Mouse (Mus musculus): ENCODE data around the gene Ddx20.
"Not testable (repeated sequence)": the region's sequence is repeated elsewhere in the genome, so short reads cannot be mapped to it uniquely, and the experiment has no call there.

The Ddx20 gene

DNA sequence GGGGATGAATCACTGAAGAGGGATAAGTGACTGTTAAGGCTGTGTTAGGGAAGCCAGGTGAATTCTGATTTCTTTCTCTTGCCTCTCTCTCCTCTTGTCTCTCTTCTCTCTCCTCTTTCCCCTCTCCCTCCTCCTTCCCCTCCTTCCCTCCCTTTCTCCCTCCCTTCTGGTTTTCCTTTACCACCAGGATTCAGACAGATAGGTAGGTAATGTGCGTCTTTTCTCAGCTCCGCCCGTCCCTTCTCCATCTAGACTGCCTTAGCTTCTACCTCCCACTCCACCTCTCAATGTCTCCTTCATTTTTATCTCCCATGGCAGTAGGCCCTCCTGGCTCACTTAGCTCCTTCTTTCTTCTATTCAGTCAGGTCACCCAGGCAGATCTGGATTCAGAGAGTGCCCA, 18.2 kb upstream of the Ddx20 start:
- DNase-seq (ENCODE audit: low spot score in 2 of 2) = no peak

DNA sequence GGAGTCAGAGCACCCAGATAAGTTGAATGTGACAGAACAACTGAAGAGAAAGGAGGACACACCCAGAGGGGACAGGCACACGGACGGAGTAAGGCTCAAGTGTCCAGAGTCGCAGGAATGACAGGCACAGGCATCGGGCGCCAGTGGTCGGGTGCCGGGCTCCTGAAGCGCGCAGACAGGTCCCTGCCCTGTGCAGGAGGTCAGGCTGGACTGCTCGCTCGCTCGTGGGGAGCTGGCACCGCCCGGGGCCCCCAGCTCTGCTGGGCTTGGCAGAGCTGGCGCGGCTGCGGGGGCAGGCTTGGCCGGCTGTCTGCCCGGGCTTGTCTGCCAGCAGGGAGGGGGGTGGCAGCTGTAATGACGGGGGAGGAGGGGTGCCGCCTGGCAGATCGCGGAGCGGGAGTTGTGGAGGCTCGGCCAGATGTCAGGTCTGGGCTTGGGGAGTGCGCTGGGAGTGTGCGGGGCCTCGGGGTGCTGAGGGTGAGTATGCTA, 17.7 kb upstream of the Ddx20 start:
- peak; percentile 61 to 73 for DNase-seq (ENCODE audit: low spot score in 2 of 2)

DNA sequence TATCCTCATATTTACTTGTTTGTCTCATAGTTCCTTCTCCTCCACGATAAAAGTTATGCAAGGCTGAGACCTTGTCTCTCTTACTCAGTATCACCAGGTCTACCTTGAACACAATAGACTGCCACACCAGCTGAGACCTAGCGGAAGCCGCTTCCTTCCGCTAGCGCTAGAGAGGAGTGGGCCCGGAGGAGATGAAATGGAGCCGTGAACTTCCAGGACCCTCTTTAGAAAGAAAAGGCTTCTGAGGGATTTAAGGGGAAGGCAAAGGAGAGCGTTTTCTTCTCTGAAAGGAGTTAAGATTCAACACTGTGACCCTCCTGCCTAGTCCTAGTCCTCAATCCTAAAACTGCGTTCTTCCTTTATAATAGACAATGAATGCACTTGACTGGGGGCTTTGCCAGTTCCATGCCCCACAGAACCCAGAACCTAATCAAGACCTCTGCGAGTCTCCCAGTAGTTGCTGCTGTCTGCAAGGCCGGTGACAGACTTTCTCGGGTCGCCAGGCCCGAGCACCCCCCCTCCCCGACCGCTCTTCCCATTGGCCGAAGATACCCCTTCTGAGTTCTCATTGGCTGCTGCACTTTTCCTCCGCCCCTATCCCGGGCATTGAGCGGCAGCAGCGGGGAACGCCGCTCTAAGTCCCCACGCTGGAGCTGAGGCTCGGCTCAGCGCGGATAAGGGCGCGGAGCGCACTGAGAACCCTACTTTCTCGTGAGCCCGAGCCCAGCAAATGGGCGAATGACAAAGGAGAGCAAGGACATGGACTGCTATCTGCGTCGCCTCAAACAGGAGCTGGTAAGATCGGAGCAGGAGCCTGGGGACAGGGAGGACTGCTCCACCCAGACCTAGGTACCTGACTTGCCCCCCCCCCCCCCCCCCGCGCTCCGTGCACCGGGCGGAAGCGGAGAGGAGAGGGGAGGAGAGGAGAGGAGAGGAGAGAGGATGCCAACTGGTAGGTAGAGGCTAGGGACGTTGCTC, 16.9 kb upstream of the Ddx20 start, which contains the start of gene Inka2:
Inka2 (plus strand) TSS at position 569 of the 978 bp plus-strand sequence.
- peak; percentile 60 to 70 for DNase-seq (ENCODE audit: low spot score in 2 of 2)

DNA sequence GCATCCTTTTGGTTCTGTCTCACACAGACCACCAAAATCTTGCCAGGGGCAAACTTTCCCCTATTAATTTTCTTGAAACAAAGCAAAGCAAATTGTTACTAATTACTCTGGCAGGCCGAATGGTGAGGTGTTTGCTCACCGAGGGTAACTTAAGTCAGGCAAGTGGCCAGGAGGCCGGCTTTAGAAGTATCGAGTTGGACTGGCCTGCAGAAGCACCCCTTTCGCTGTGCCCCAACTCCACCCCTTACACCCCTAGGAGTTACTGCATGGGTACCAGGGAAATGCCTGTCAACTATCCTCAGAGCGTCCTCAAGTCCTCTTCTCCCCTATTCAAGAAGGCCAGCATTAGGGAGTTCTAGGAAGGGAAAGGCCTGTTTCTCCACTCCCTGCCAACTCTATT, 16.2 kb upstream of the Ddx20 start:
- DNase-seq (ENCODE audit: low spot score in 2 of 2) = no peak

DNA sequence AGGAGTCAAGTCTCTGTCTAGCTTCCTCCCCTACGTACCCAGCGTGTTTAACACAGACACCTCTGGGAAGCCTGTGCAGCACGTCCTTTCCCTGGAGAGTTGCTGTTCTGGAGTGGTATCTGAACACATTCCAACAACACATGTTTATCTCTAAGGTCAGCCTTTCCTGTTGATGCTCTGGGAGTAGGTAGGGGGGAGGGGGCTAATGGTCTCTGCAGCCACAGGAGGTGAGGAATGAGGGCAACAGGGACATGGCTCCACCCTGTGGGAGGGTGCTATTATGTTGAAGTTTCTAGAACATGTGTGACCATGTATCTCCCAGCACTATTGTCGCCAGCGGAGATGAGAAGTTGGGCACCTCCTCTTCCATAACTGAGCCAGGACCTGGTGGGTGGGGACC, 14.0 kb upstream of the Ddx20 start:
- DNase-seq (ENCODE audit: low spot score in 2 of 2) = no peak

DNA sequence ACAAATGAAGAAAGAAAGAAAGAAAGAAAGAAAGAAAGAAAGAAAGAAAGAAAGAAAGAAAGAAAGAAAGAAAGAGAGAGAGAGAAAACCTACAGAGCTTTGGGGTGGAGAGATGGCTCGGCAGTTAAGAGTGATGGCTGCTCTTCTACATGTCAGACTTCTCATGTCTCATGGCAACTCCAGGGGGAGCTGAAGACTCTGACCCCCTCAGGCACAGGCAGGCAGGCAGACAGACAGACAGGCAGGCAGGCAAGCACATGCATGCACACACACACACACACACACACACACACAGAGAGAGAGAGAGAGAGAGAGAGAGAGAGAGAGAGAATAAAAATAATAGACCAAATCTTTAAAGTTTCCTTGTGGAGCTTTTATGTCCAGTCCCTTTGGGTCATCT, 13.4 kb upstream of the Ddx20 start:
- not testable (repeated sequence) for DNase-seq (ENCODE audit: low spot score in 2 of 2)

DNA sequence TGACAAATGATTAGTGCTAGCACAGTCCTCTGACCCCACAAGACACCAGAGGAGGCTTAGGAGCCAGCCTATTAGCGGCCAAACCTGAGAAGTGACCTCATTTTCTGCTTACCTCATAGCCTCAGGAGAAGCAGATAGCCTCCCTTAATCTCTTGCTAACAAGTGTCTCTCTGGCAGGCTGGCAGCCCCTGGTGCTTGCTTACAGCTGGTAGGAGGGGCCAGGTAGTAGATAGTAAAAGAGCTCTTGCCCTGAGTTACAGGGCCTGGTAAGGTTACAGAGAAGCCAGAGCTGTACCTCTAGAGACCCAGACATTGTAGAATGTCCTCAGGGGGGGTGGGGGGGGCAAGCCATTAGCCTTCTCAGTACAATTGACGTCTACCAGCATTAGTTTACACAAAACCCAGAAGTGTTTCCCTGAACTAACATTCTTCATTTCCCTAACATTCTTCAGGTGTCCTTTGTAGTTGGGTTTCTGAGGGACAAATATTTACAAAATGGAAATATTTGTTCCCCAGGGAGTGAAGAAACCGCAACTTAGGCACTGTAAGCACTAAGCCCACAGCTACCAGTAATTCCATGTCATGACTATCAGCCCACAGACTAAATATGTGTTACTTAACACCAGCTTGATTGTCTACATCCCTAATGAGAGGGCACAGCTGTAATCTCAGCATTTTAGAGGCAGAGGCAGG, 12.0 kb upstream of the Ddx20 start:
- no peak for DNase-seq (ENCODE audit: low spot score in 2 of 2)

DNA sequence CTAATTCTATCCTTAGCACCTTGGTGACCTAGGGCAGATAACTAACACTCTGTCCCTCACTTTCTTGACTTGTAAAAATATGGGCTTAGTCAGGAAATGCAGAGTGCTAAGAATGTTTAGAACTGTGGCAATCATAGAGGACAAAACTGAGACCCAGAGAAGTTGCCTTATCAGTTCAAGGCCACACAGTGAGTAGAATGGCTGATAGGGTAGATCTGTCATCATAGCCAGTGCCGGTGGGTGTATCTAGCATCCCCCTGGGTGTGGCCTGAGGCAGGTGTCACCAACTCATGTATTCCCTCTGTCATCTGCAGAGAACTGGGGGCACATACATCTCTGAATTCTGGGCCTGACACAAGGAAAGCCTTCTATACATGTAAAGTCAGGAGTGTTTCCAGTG, 10.9 kb upstream of the Ddx20 start:
- no peak for DNase-seq (ENCODE audit: low spot score in 2 of 2)

DNA sequence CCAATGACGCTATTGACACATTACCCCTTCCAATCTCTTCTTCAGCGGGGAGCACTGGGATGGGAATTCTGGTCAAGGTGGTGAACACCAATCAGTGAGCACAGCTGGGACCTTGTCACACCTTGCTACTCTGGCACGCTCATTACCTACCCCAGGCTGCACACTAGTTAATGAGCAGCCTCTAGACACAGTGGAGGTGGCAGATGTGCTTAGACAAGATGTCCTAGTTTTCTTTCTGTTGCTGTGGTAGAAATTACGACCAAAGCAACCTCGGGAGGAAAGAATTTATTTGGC, 9.7 kb upstream of the Ddx20 start:
- no peak for DNase-seq (ENCODE audit: low spot score in 2 of 2)

DNA sequence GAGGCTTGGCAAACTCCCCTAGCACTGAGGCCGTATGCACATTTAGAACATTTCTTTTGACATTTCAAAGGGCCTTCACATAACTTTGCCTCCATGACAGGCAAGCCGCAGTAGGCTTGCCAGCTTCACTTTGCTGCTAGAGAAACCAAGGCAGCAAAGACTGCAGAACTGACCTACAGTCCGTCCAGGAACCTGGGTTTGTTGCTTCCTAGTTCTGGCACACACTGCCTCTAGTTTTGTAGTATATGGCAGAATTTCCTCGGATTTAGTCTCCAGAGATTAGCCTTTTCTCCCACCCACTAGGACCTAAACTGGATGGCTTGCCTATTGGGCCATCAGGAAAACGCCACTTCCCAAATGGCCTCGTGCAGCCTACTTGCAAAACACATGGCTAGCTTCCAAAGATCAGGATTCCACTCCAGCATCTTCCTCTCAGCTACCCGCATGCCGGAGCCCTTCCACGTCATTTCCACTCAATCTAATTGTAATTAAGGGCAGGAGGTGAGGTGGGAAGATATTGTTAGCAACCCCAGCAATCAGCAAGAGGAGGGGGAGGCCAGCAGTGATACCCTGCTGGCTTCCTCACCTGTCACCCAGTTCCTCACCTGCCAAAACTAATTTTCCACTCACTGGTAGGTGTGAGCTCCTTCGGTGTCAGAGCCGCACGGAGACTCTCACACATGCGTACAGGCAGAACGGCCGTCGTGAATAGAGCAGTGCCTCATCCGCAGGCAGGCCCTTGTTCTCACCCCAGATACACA, 9.2 kb upstream of the Ddx20 start:
- DNase-seq (ENCODE audit: low spot score in 2 of 2) = no peak

DNA sequence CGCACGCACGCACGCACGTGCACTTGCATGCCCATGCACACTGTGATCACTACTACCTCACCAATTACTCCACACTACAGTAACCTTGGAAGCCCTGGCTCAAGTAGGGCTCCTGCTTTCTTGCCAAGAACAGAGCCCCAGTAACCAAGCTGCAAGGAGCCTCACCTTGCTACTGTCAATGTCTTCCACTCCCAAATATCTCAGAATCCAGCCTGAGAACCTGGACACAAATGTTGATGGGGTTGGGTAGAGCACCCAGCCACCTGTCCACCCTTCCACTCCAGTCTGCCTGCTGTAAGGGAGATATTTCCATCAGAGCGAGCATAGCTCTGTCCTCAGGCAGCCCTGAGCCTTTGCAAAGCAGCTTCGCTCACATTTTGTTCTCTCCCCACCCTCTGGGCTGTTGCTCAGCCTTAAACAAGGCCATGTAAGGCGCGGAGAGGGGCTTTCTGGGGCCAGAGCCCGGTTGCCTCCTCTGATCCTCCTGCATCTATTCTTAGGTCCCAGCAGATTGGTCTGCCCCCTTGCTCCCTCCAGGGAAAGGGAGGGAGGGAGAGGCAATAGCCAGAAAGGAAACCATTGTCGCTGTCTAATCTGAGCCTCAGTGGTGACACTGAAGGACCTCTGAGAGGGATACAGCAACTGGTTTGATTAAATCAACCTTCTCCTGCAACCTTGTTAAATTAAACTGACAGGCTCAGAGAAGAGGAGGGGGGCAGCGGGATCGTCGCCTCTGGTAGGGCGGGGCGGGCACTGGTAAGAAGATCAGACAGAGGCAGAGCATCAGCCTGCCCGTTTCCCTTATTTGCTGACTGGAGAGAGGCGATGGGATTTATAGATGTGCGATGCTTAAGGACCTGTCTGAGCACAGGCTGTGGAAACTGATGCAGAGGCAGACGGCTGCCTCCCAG, 8.4 kb upstream of the Ddx20 start:
- no peak for DNase-seq (ENCODE audit: low spot score in 2 of 2)

DNA sequence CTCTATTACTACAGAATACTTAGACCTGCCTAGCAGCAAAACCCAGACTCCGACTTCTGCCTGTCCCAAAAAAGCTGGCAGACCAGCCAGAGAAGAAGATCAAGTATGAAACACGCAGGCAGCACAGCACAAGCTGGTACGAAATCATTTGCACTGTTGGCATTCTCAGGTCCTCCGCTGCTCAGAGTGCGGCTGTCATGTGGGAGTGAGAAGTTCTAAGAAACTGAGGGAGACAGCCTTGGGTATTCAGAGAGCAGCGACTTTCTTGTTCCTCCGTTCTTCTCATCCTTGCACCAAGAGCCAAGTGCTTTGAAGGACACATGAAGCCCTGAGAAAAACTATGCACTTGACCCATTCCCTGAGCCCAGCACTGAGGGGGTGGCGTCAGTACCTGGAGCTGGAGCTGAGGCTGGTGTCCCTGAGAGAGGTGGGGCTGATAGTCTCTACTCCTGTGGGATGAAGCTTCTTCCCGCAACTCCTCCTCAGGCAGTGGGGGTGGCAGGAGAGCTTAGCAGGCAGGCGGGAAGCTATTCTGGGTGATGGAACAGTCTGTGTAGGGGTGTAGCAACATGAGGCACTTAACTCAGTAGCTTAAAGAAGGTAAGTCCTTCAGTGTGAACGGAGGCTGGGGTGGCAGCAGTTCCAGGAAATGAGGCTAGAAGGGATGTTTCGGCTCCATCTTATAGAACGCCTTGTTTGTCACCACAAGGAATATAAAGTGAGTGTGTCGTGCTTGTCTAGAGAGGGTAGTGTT, 6.1 kb upstream of the Ddx20 start:
- DNase-seq (ENCODE audit: low spot score in 2 of 2) = no peak

DNA sequence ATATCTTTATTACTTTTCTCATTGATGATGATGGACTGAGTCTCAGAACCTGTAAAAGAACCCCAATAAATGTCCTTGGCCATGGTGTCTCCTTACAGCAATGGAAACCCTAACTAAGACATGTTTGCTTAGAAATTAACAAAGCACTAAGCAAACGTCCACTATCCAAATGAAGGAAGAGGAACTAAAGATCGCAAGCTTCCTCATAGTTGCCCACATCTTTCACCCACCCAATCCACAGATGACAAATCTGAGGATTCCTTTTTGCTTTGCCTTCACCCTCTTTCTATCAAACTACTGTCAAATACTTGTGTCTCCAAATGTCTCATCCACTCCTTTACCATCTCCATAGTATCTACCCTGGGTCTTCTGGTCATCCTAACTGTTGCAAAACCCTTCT, 1.2 kb upstream of the Ddx20 start:
- no peak for DNase-seq (ENCODE audit: low spot score in 2 of 2)

DNA sequence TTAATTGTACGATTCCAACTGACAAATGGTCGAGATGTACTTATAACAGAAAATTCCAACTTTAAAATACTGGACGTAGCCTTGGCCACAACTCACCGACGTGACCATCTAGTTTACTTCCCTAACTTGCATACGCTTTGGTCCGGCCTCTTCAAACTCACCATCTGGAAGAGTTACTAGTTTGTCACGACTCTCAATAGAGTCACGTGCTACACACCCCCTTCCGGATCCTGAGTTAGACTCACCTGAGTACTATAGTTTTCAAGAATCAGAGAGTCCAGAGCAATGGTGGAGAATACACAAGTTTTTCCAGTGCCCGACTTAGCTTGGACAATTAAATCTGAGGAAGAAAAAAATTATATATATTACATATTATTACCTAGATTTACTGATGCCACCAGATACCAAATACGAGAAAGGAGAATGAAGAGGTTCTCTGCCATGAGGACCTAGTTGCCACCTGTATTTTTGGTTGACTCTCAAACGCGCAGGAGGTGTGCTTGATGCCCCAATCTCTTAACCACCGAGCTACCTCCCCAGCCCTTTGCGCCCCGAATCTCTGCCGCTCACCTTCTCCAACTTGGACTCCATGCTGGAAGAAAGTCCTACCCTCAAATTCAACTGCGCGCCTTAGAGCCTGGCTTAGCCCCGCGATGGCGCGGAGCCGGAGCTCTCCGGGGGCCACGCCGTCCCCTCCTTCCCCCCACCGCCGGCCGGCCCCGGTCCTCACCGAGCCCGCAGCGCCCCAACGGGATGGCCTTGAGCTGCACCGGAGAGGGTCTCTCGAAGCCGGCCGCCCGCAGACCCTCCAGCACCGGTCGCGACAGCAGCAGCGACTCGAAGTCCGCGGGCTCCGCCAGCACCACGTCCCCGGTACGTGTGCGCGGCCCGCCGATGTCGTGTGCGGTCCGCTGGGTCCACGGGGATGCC, 715 bp downstream of the Ddx20 start:
- peak in 1 of 2 experiments; percentile 31 for DNase-seq (ENCODE audit: low spot score in 2 of 2)

DNA sequence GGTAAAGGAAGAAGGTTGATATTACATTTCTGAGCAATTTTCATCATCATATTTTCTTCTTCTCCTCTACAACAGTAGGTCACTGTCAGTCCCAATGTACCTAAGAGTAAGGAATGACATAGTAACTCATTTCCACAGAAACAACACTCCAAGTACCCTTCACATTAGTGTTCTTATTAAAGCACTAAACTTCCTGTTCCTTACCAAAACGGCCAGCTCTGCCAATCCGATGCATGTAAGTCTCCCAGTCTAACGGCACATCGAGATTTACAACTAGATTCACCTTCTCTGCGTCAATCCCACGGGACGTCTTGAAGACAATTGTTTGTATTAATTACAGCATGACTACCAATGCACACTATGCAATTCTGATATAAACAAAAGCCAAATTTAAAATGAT, 7.0 kb downstream of the Ddx20 start:
- no peak for DNase-seq (ENCODE audit: low spot score in 2 of 2)

DNA sequence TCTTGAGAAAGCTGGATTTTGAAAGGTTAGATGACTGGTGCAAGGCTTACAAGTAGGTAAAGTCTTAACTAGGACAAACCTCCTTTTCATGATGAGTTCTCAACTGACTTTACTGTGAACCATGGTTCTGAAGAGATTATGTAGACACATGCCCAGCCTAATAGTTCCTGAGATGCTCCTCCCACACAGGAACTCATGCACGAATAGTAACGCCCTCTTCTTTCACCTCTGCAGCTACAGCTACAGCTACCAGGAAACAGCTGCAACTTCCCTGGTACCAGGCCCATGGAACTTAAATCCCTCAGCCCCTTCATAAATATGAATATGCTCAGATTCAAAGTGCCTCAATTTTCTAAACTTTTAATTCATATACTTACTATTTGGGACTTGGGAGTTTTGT, 11.4 kb downstream of the Ddx20 start:
- no peak for DNase-seq (ENCODE audit: low spot score in 2 of 2)

DNA sequence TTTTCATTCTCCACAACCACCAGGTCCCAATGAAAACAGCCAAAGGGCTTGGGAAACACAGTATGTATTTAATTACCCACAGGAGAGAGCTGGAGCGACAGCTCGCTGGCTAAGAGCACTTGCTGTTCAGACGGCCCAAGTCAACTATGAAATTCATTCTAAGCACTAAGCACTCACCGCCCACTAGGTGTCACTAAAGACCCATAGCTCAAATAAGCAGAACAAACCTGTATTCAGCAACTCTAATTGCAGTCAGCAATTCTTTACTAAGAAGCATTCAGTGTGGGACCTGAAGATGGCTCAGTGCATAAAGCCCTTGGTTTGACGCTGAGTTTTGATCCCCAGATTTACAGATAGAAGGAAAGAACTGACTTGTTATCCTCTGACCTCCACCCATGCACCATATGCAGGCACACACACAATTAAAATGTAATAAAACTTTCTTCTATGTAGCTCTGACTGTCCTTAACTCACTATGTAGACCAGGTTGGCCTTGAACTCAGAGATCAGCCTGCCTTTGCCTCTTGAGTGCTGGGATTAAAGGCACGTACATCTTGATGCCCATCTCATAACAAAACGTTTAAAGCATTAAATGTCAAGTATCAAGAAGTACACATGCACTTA, 12.7 kb downstream of the Ddx20 start:
- peak; percentile 52 to 61 for DNase-seq (ENCODE audit: low spot score in 2 of 2)

DNA sequence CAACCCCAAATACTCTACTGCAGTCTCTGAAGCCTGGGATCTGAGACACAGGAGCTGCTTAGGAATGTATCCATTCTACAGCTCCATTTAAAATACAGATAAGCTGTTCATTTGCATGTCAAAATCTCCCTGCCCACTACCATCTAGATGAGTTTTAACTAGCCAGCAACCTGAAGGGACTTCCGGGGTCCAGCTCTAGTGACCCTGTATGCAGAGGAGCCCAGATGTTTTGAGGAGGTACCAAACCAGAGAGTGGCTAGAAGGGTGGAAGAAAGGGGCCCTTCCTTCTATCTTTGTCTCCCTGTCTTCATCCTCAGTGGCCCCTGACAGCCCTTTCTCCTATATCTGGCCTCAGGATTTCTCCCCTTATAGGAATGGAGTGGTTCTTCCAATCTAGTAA, 16.6 kb downstream of the Ddx20 start:
- no peak for DNase-seq (ENCODE audit: low spot score in 2 of 2)

DNA sequence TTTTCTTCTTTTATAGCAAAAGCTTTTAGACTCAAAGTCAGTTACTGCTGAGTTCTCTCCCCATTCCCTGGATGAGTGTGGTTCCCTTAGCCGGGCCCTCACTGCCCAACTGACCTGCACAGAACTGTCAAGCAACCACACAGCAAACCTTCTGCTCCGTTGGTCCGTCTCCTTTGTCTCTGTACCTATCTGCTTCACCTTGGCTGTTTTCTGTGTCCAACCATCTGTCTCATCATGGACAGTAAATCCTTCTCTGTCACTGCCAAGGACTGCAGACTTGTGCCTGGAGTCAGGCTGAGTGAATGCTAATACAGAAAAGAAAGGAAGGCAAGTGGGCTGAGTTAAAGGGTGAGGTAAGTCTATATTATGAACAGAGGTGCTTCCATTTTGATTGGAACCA, 17.6 kb downstream of the Ddx20 start:
- no peak for DNase-seq (ENCODE audit: low spot score in 2 of 2)
